Mouse (Mus musculus) c-Kit-positive CD71-positive TER-119-negative erythroid progenitor cells, embryonic 14.5 days (primary cell): ENCODE data around the gene Gm20917.
"Not testable (repeated sequence)": the region's sequence is repeated elsewhere in the genome, so short reads cannot be mapped to it uniquely, and the experiment has no call there.

Source experiments
- DNase-seq: peaks from one replicate; pipeline ENCODE4 v3.0.0-alpha.2; 2013; ENCODE audit warnings: low read depth

Gene Gm20917

GRCm38 (mm10) chrY:79151022-79151421 lies at the start of gene Gm20917:
Gene Gm20917, minus strand, starts transcription at chrY:79151122.
- not testable (repeated sequence) for DNase-seq
